Mouse (Mus musculus) midbrain, embryonic 16.5 days (tissue): ENCODE results near the gene Sgcb. TPM values are rescaled to one million over a fixed set of nuclear protein-coding genes. Genes with fewer than 3 reads are reported as not detected.

Experiments used
- polyA plus RNA-seq: library from polyadenylated mRNA; unstranded; fragments of >200 nt; fragmentation: Nextera tagmentation; extraction: Ambion mirVana; gene quantifications from 2 replicates; pipeline ENCODE4 v1.2.1, GENCODE M21; 2015

Sgcb gene
- polyA plus RNA-seq, 1 experiment from 2014 or later = 47.5 TPM

Other genes starting within 250 kb of the Sgcb start
- 0.18 and 0.40 TPM in 2 replicates for gene Cwh43, start 241.7 kb downstream of the Sgcb start, polyA plus RNA-seq
- 51.5 and 56.3 TPM in 2 replicates for gene Dcun1d4, start 166.8 kb downstream of the Sgcb start, polyA plus RNA-seq
- gene Lrrc66, start 15.3 kb downstream of the Sgcb start, polyA plus RNA-seq = not detected in 2 replicates
- 0.24 and 0.62 TPM in 2 replicates for gene Spata18, start 3.6 kb upstream of the Sgcb start, polyA plus RNA-seq